Mouse (Mus musculus) brain, embryonic 18.5 days (tissue): ENCODE measurements around the gene Cipc.

Experiments used
- DNase-seq: peaks from one replicate; pipeline ENCODE4 v3.0.0-alpha.2; 2012; ENCODE audit warnings: low read depth, low spot score

Cipc gene

GRCm38 (mm10) chr12:86946862-86947574 is at the start of gene Cipc:
Gene Cipc (plus strand): TSS chr12:86947043.
- peak; percentile 97 for DNase-seq

GRCm38 (mm10) chr12:86897769-86898273 is 49.0 kb upstream of the Cipc start:
- no peak for DNase-seq

GRCm38 (mm10) chr12:86898448-86898847 is 48.4 kb upstream of the Cipc start:
- DNase-seq, result no peak

GRCm38 (mm10) chr12:86899461-86900179 is 47.2 kb upstream of the Cipc start:
- no peak for DNase-seq

- DNase-seq, result no peak
Measured at GRCm38 (mm10) chr12:86903828-86904806, 42.7 kb upstream of the Cipc start.

GRCm38 (mm10) chr12:86905203-86905602 is 41.6 kb upstream of the Cipc start:
- no peak for DNase-seq

- DNase-seq, result no peak
Measured at GRCm38 (mm10) chr12:86905876-86906275, 41.0 kb upstream of the Cipc start.

- DNase-seq, result no peak
Measured at GRCm38 (mm10) chr12:86906395-86906794, 40.4 kb upstream of the Cipc start.

- peak; percentile 80 for DNase-seq
Measured at GRCm38 (mm10) chr12:86911482-86911931, 35.3 kb upstream of the Cipc start.

- no peak for DNase-seq
Measured at GRCm38 (mm10) chr12:86912335-86913093, 34.3 kb upstream of the Cipc start.

GRCm38 (mm10) chr12:86914351-86914750 is 32.5 kb upstream of the Cipc start:
- DNase-seq, result no peak

GRCm38 (mm10) chr12:86914756-86915155 is 32.1 kb upstream of the Cipc start:
- DNase-seq, result no peak

GRCm38 (mm10) chr12:86915617-86916016 is 31.2 kb upstream of the Cipc start:
- no peak for DNase-seq

- DNase-seq, result no peak
Measured at GRCm38 (mm10) chr12:86916796-86917573, 29.9 kb upstream of the Cipc start.

GRCm38 (mm10) chr12:86918361-86918967 is 28.4 kb upstream of the Cipc start:
- DNase-seq, result no peak

GRCm38 (mm10) chr12:86918983-86919722 is 27.7 kb upstream of the Cipc start:
- DNase-seq, result no peak

- no peak for DNase-seq
Measured at GRCm38 (mm10) chr12:86923837-86924236, 23.0 kb upstream of the Cipc start.

GRCm38 (mm10) chr12:86930934-86931729 is 15.7 kb upstream of the Cipc start:
- DNase-seq, result no peak
